Mouse (Mus musculus) thymus, postnatal 25 days (tissue): ENCODE measurements around the gene Olfr1274-ps.
"Not testable (repeated sequence)": the region's sequence is repeated elsewhere in the genome, so short reads cannot be mapped to it uniquely, and the experiment has no call there.

Experiments used
- DNase-seq: peaks from one replicate; pipeline ENCODE4 v3.0.0; 2022

Olfr1274-ps gene

DNA sequence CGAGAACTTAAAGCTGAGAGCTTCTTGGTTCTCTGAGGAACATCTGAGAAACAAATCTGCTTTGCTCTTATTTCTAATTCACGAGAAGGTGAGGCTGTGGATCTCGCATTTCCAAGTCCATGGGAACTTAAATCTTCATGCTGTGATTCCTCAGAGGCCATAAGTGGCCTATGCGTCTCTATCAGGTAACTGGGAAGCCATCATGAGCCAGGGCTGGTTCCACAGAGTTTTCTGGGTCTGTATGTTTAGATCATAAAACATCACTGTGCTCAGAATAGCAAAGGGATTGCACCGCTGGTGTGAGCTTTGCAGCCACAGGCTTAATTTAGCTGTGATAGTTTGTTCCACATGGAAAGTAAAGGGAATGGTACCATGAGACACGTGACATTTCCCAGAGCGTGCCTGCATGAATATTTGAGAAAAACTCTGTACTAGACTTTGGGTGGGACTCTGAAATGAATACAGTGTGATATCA lies at the start of gene Olfr1274-ps:
Gene Olfr1274-ps (plus strand): TSS at position 51 of the 475 bp plus-strand sequence.
- not testable (repeated sequence) for DNase-seq

DNA sequence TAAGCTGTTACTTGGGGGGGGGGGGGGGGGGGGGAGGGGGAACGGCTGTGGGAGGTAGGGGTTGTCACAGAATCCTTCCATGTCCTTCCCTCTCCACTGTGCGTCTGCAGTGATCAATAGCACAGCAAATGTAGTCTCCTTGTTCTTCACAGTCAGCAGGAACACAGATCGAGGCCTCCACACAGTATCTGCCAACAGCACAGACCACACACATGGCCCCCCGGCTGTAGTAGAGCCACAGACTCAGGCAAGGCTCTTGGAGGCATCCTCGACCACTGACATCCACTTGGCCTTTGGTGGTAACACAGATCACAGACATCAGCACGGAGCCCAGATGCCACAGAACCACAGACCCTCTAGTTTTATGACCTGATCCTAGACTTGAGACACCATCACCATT lies 47.4 kb upstream of the Olfr1274-ps start:
- DNase-seq: not testable (repeated sequence)

DNA sequence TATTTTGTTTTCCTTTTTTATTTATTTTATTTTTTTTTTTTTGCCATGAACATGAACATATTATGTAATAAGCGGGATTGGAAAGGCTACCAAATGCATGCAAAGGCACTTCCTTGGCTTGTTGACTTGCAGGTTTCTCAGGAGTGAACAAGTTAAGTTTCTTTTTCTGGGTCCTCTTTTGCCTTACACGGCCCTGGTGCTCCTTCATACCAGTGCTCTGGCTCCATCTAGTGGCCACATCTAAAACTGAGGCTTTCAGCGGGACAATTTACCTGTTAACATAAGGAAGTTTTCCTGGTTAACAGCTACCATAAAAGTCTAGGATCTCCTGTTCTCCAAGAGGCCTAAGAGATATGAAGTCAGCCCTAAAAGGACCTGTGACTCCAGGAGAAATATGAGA lies 46.9 kb upstream of the Olfr1274-ps start:
- DNase-seq: not testable (repeated sequence)

DNA sequence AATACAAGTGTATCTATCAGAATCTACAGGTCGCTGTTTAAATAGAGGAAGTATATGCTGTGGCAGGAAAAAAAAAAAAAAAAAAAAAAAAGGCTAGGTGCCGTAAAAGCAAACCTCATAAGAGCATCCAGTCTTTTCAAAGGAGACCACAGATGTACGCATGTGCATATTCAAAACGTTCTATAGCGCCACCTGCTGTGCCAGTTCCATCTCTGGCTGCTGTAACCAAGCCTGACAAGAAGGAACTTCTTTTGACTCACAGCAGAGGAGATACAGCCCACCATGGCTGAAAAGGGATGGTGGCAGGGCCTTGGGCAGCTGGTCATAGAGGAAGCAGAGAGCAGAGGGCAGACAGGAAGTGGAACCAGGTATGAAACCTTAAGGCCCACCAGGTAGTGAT lies 39.3 kb upstream of the Olfr1274-ps start:
- DNase-seq: not testable (repeated sequence)

GRCm38 (mm10) chr2:90360199-90360598 lies 38.3 kb upstream of the Olfr1274-ps start:
- DNase-seq: not testable (repeated sequence)

- not testable (repeated sequence) for DNase-seq
These were observed 15.8 kb downstream of the Olfr1274-ps start for GRCm38 (mm10) chr2:90414110-90414821.

- DNase-seq: not testable (repeated sequence)
These were observed 23.8 kb downstream of the Olfr1274-ps start for GRCm38 (mm10) chr2:90422282-90422681.

DNA sequence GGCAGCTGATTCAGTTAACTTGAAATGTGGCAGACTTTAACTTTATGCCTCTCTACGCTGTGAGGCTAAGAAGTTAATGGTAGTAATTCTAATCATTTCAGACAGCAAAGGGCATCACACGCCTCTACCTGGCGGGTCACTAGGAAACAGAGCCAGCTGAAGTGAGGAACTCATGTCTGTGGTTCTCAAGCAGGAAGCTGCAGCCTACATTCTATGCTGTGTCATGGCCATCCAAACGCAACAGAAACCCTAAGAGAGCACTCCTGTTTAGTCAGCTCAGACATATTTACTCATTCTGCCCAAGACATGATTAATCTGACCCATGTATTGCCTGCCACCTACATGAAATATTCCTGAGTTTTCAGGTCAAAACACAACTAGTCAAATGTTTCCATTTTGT lies 26.5 kb downstream of the Olfr1274-ps start:
- not testable (repeated sequence) for DNase-seq

DNA sequence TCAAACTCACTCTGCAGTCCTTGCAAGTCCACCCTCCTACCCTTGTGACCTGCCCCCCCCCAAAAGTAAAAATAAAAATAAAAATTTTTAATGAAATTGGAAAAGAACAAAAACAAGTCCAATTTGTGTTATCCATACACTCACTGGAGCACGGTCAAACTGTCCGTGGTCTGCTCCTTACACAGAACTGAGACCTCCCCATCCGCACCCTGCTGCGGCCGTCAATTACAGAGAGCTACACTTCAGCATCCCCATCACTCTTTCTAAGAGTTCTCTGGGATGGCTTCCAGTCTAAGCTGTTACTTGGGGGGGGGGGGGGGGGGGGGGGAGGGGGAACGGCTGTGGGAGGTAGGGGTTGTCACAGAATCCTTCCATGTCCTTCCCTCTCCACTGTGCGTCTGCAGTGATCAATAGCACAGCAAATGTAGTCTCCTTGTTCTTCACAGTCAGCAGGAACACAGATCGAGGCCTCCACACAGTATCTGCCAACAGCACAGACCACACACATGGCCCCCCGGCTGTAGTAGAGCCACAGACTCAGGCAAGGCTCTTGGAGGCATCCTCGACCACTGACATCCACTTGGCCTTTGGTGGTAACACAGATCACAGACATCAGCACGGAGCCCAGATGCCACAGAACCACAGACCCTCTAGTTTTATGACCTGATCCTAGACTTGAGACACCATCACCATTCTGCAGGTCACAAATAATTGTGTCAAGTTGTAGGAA lies 30.7 kb downstream of the Olfr1274-ps start:
- DNase-seq: not testable (repeated sequence)

DNA sequence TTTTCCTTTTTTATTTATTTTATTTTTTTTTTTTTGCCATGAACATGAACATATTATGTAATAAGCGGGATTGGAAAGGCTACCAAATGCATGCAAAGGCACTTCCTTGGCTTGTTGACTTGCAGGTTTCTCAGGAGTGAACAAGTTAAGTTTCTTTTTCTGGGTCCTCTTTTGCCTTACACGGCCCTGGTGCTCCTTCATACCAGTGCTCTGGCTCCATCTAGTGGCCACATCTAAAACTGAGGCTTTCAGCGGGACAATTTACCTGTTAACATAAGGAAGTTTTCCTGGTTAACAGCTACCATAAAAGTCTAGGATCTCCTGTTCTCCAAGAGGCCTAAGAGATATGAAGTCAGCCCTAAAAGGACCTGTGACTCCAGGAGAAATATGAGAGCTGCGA lies 31.3 kb downstream of the Olfr1274-ps start:
- not testable (repeated sequence) for DNase-seq

- not testable (repeated sequence) for DNase-seq
These were observed 39.0 kb downstream of the Olfr1274-ps start for GRCm38 (mm10) chr2:90437453-90437852.

- DNase-seq: not testable (repeated sequence)
These were observed 41.7 kb downstream of the Olfr1274-ps start for GRCm38 (mm10) chr2:90440169-90440568.

DNA sequence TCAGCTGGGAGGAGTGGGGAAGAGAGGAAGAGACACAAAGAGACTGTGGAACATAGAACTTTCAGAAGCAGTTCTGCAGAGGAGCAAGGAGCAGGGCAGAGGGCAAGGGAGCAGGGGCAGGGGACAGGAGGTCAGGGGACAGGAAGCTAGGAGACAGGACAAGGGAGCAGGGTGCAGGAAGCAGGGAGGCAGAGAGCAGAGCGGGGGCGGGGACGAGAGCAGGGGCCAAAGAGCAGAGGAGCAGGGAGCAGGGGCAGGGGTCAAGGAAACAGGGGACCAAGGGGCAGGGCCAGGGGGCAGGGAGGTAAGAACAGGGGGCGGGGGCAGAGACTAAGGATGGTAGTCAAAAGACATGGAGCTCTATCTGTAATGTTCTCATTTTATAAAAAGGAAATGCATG lies 43.3 kb downstream of the Olfr1274-ps start:
- not testable (repeated sequence) for DNase-seq

GRCm38 (mm10) chr2:90443811-90444210 lies 45.3 kb downstream of the Olfr1274-ps start:
- no peak for DNase-seq

- DNase-seq: no peak
These were observed 50.7 kb downstream of the Olfr1274-ps start for GRCm38 (mm10) chr2:90448967-90449740.

- DNase-seq: no peak
These were observed 53.9 kb downstream of the Olfr1274-ps start for GRCm38 (mm10) chr2:90452380-90452779.
